Mouse (Mus musculus) kidney, adult 2 months (tissue): Measurements from ENCODE around the gene Slc22a15. TPM values are rescaled to one million over a fixed set of nuclear protein-coding genes. Genes with fewer than 3 reads are reported as not detected.

Experiments used
- DNase-seq: peaks from one replicate; pipeline ENCODE4 v3.0.0; 2021
- H3K27ac ChIP-seq: fragments of 200-500 bp; 2 replicates; pipeline ENCODE4 v1.5.1; 2012; ENCODE audit warnings: low read depth, low read length, control low read depth, inconsistent platforms; ENCODE audit not compliant: insufficient read depth
- H3K27me3 ChIP-seq: fragments of 200-500 bp; replicated peaks from 2 replicates; pipeline ENCODE4 v1.6.1; 2012; ENCODE audit warnings: mild to moderate bottlenecking, moderate library complexity, low read length, inconsistent platforms; ENCODE audit not compliant: control insufficient read depth, insufficient read depth
- H3K36me3 ChIP-seq: fragments of 200-500 bp; 2 replicates; pipeline ENCODE4 v1.6.1; 2012; ENCODE audit warnings: mild to moderate bottlenecking, moderate library complexity, low read length, inconsistent platforms; ENCODE audit not compliant: control insufficient read depth, insufficient read depth
- H3K4me1 ChIP-seq: fragments of 200-500 bp; 2 replicates; pipeline ENCODE4 v1.6.1; 2011; ENCODE audit warnings: low read length; ENCODE audit not compliant: control insufficient read depth, insufficient read depth
- H3K4me3 ChIP-seq: fragments of 200-500 bp; 2 replicates; pipeline ENCODE4 v1.5.1; 2011; ENCODE audit warnings: mild to moderate bottlenecking, low read depth, low read length, control low read depth; ENCODE audit not compliant: insufficient read depth
- CTCF ChIP-seq: fragments of 200-500 bp; conservative IDR thresholded peaks from 2 replicates; pipeline ENCODE4 v1.5.1; 2011; ENCODE audit warnings: low read depth, mild to moderate bottlenecking, control low read depth, low read length, moderate library complexity, mixed read lengths; ENCODE audit not compliant: insufficient read depth, insufficient read length
- POLR2A ChIP-seq: fragments of 200-500 bp; IDR thresholded peaks from one replicate; pipeline ENCODE4 v1.6.1; 2011; ENCODE audit warnings: low read depth, low read length, control low read depth
- WGBS: fragments of 180-500 bp; shearing (Covaris S2); methylation state at CpG from one replicate; pipeline ENCODE4 v1.1.7; 2018; 5-methylcytosine and 5-hydroxymethylcytosine counted together
- polyA plus RNA-seq: library from polyadenylated mRNA; depleted of rRNA; stranded (reverse); fragments of >200 nt; gene quantifications from 2 replicates; pipeline ENCODE4 v1.2.3, GENCODE M21; 2012

Slc22a15 gene
- polyA plus RNA-seq, 1 experiment = 2.7 TPM

DNA sequence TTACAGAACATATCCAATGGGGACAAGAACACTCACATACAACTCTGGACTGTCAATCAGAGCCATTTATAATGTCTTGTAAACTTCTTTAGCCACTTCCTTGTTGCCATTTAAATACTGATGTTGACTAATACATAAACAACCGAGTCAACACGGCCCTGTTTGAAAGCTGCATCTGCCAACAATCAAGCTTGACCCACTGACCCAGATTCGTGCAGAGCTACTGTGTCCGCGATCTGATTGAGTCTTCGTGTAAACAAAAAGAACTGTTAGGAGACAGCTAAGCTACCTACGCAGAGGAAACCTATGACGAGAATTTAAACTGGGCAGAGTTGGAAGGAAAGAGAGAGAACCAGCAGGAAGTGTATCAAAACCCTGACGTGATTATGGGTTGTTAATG, 42.5 kb downstream of the Slc22a15 start:
- WGBS = 71% methylated on average over 9 of the region's 9 CpGs
- TF ChIP-seq CTCF = no peak
- no peak for TF ChIP-seq POLR2A
- Histone ChIP-seq H3K4me3 (no peak overlapping the region), H3K27ac (no peak overlapping the region), H3K36me3 (no peaks in the 10 kb centered on the region), H3K27me3 (no peaks in the 10 kb centered on the region), H3K4me1 (no peaks in the 10 kb centered on the region)
- DNase-seq = no peak

DNA sequence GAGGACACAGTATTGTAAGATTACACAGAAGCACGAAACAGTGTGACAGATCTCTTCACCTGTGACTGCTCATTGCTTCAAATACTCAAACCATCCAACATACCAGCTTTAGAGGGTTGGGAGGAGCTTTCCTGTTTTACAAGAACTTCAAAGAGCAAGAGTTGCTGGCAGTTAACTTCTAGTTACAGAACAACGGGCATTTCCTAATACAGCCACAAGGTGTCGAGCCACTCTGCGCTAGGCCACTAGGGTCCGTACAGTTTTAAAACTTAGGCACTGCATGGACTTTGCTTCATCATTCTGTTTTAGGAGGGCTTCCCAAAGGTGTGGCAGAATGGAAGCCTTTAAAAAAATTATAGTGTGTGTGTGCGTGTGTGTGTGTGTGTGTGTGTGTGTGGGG, 43.4 kb downstream of the Slc22a15 start:
- TF ChIP-seq CTCF (peak; percentile 36; the same call in 1 of the 2 replicates), POLR2A (no peak)
- Histone ChIP-seq H3K27ac (no peak overlapping the region), H3K27me3 (no peaks in the 10 kb centered on the region), H3K4me1 (no peaks in the 10 kb centered on the region), H3K36me3 (no peaks in the 10 kb centered on the region), H3K4me3 (no peak overlapping the region)
- no peak for DNase-seq
- 61% methylated on average over 6 of the region's 6 CpGs for WGBS

DNA sequence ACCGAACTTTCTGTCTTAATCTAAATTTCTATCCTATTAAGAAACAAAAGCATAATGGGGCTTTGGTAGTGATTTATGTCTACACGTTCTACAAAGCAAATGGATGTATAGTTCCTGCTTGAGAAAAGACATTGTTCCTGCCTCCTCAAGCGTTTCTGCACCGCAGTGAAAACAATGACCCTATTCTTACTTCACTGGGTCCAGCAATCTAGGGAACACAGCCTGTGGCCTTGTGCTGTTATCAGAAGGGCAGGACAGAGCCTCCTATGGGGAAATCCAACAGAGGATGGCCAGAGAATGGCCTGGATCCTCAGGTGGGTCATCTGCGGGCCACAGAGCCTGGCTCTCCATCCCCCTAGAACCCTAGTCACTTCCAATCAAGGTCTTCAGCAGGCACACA, 46.1 kb downstream of the Slc22a15 start:
- Histone ChIP-seq H3K4me1 (no peaks in the 10 kb centered on the region), H3K27me3 (no peaks in the 10 kb centered on the region), H3K4me3 (no peak overlapping the region), H3K36me3 (no peaks in the 10 kb centered on the region; the same call in 1 of the 2 replicates), H3K27ac (no peak overlapping the region)
- TF ChIP-seq CTCF (no peak), POLR2A (no peak)
- DNase-seq = no peak
- WGBS = 85% methylated on average over 5 of the region's 5 CpGs

- Histone ChIP-seq H3K36me3 (no peaks in the 10 kb centered on the region; the same call in 1 of the 2 replicates), H3K27me3 (no peaks in the 10 kb centered on the region), H3K27ac (no peak overlapping the region; the same call in 1 of the 2 replicates), H3K4me3 (no peak overlapping the region), H3K4me1 (no peaks in the 10 kb centered on the region)
- peak; percentile 36 for DNase-seq
- 65% methylated on average over 7 of the region's 7 CpGs for WGBS
- TF ChIP-seq POLR2A = no peak
- TF ChIP-seq CTCF = no peak
These were observed 47.6 kb downstream of the Slc22a15 start for GRCm38 (mm10) chr3:101876459-101877285.

GRCm38 (mm10) chr3:101875258-101875920, 48.9 kb downstream of the Slc22a15 start:
- no peaks in the 10 kb centered on the region; the same call in 1 of the 2 replicates for H3K36me3 ChIP-seq
- no peak overlapping the region for H3K4me3 ChIP-seq
- DNase-seq = peak; percentile 46
- no peaks in the 10 kb centered on the region for H3K4me1 ChIP-seq
- TF ChIP-seq CTCF (no peak), POLR2A (no peak)
- H3K27me3 ChIP-seq = no peaks in the 10 kb centered on the region
- peak overlapping the region; percentile 11 for H3K27ac ChIP-seq
- WGBS = 83% methylated on average over 10 of the region's 10 CpGs

- H3K4me3 ChIP-seq = no peak overlapping the region
- H3K4me1 ChIP-seq = no peaks in the 10 kb centered on the region
- TF ChIP-seq POLR2A = no peak
- no peak for TF ChIP-seq CTCF
- DNase-seq = no peak
- no peak overlapping the region for H3K27ac ChIP-seq
- WGBS = 80% methylated on average over 7 of the region's 7 CpGs
- H3K27me3 ChIP-seq = no peaks in the 10 kb centered on the region
- H3K36me3 ChIP-seq = no peaks in the 10 kb centered on the region; the same call in 1 of the 2 replicates
These were observed 51.1 kb downstream of the Slc22a15 start for GRCm38 (mm10) chr3:101873061-101873675.

DNA sequence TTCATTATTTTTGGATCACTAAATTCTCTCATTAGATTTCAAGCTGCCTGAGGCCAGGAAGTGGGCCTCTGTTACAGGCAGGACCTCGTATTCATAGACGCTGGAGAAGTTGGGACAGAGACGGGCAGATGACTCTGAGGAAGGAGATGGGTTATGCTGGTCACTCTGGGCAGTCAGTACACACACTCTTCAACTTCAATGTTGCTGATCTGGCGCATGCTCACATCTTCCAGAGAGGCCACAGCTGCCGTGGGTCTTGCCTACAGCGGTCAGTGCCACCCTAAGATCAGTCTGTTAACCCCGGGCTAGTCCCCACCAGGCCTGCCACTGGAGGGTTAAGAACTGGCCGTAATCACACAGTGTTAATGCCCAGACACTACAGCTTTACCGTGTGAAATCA, 52.3 kb downstream of the Slc22a15 start:
- Histone ChIP-seq H3K36me3 (no peaks in the 10 kb centered on the region; the same call in 1 of the 2 replicates), H3K27me3 (no peaks in the 10 kb centered on the region), H3K4me3 (no peak overlapping the region), H3K4me1 (no peaks in the 10 kb centered on the region), H3K27ac (no peak overlapping the region)
- TF ChIP-seq POLR2A (no peak), CTCF (no peak)
- WGBS = 87% methylated on average over 9 of the region's 9 CpGs
- DNase-seq = no peak
